Mouse (Mus musculus): ENCODE results near the gene Inpp4b.

GRCm38 (mm10) chr8:81784775-81785174, 442.4 kb downstream of the Inpp4b start:
- TF ChIP-seq POLR2A (IDR thresholded peaks at IDR 0.05; ENCODE audit: low read depth, low read length) (no peak), CTCF (conservative IDR thresholded peaks at IDR 0.05; ENCODE audit: insufficient read depth, insufficient read length, low read depth, low read length) (no peak)
